Mouse (Mus musculus): Measurements from ENCODE around the gene Clca3a2. TPM values are rescaled to one million over a fixed set of nuclear protein-coding genes. Genes with fewer than 3 reads are reported as not detected.
"Not testable (repeated sequence)": the region's sequence is repeated elsewhere in the genome, so short reads cannot be mapped to it uniquely, and the experiment has no call there.

The Clca3a2 gene
- polyA plus RNA-seq (2012; rRNA removed), result 0.32 TPM in 1 of 2 replicates, not detected in the other

DNA sequence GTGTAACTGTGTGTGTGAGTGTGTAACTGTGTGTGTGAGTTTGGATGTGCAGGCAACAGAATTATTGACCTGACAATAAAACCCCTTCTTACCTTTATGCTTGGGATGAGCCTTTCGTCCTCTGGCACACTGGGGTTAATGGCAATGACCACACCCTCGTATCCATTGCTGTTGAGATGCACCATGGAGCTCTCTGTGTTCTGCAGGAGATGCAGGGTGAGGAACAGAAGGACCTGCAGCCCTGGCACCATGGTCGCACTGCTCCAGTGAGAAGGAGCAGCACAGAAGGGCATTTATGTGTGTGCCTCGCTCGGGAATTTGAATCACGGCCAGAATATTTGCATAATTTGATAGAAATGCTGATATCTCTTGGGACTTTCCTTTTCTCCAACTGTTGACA is at the start of gene Clca3a2:
Clca3a2 (minus strand) TSS at position 276 of the 400 bp plus-strand sequence.
- not testable (repeated sequence) for H3K4me3 ChIP-seq (replicated peaks; ENCODE audit: extremely low read depth, low read depth, low read length); H3K4me1 ChIP-seq (ENCODE audit: control insufficient read depth, insufficient read depth, low read length); DNase-seq
- WGBS, result 61% methylated on average over 6 of the region's 6 CpGs

DNA sequence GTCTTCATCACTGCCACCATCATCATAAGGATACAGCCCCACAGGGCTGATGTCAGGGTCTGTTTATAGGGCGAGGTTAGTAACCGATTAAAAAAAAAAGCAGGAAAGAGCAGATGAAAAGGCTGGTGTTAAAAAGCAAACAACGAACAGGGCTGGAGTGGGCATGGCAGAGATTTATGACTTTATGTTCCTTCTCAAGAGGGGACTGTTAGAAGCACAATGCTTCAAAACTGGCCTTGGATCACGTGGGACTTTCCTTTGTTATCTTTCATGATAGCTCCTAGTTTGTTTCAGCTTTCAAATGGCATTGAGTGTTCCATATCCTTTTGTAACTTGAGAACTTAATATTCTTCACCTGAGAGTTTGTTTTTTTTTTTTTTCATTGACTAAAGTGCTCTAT is 30.3 kb upstream of the Clca3a2 start:
- TF ChIP-seq POLR2A (IDR thresholded peaks at IDR 0.05; ENCODE audit: borderline replicate concordance, extremely low read depth, low read depth, low read length), result no peak
- no peak for TF ChIP-seq CTCF (IDR thresholded peaks at IDR 0.05; ENCODE audit: insufficient read depth, low read length)
- no peak for DNase-seq
- 12% methylated on average over 4 of the region's 4 CpGs for WGBS
- Histone ChIP-seq H3K4me1 (ENCODE audit: control insufficient read depth, insufficient read depth, low read length) (no peaks in the 10 kb centered on the region), H3K4me3 (replicated peaks; ENCODE audit: extremely low read depth, low read depth, low read length) (no peak overlapping the region)

DNA sequence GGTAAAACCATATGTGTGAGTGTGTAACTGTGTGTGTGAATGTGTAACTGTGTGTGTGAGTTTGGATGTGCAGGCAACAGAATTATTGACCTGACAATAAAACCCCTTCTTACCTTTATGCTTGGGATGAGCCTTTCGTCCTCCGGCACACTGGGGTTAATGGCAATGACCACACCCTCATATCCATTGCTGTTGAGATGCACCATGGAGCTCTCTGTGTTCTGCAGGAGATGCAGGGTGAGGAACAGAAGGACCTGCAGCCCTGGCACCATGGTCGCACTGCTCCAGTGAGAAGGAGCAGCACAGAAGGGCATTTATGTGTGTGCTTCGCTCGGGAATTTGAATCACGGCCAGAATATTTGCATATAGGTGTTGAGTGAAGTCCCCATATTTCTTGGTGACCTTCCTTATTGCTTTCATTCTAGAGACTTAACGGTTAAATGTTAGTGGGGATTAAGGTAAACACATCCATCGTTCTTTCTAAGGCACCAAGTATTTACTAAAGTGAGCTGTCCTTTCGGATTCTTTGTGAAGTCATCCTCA is 29.8 kb upstream of the Clca3a2 start, which contains the start of gene Clca3b:
Clca3b (minus strand) TSS at position 344 of the 543 bp plus-strand sequence.
- not testable (repeated sequence) for H3K4me1 ChIP-seq (ENCODE audit: control insufficient read depth, insufficient read depth, low read length); DNase-seq; H3K4me3 ChIP-seq (replicated peaks; ENCODE audit: extremely low read depth, low read depth, low read length)
- 59% methylated on average over 9 of the region's 9 CpGs for WGBS

DNA sequence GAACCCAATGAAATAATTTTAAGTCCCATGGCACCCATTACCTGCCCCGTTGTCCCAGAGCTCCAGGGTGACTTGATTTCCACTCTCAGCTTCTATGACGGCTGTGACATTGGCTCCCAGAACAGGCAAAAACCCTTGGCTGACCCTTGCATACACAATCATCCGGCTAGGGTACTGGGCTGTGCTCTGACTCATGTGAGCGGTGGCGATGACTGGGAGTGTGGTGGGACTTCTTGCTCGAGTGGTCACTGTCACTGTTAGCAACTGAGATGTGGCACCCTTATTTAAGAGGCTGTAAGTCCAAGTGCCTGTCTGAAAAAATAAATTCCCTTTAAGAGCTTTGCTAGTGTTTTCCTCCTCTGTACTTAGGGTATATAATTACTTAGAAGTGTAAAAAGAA is 8.0 kb upstream of the Clca3a2 start:
- Histone ChIP-seq H3K4me1 (ENCODE audit: control insufficient read depth, insufficient read depth, low read length) (no peaks in the 10 kb centered on the region), H3K4me3 (replicated peaks; ENCODE audit: extremely low read depth, low read depth, low read length) (no peak overlapping the region)
- DNase-seq, result no peak
- TF ChIP-seq POLR2A (IDR thresholded peaks at IDR 0.05; ENCODE audit: borderline replicate concordance, extremely low read depth, low read depth, low read length) (no peak), CTCF (IDR thresholded peaks at IDR 0.05; ENCODE audit: insufficient read depth, low read length) (no peak)
- 72% methylated on average over 6 of the region's 6 CpGs for WGBS

DNA sequence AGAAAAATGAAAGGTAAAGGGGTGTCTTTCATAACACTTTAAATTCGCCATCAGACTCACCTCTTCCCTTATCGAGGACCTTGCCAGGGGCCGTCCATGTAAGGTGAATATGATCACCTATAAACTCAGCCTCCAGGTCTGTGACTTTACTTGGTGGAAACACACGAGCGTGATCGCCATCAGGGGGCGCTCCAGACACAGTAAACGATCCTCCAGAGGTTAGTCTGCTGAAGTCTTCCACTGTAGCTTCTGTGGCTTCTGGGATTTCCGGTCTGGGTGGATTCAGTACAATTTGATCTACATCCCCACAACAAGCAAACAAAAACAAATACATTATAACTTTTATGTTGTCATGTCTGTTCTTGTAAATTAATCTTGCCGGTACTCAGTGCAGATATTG is 5.9 kb upstream of the Clca3a2 start:
- 6% methylated on average over 10 of the region's 10 CpGs for WGBS
- DNase-seq, result peak; percentile 60
- Histone ChIP-seq H3K4me1 (ENCODE audit: control insufficient read depth, insufficient read depth, low read length) (no peaks in the 10 kb centered on the region), H3K4me3 (replicated peaks; ENCODE audit: extremely low read depth, low read depth, low read length) (no peak overlapping the region)
- TF ChIP-seq POLR2A (IDR thresholded peaks at IDR 0.05; ENCODE audit: borderline replicate concordance, extremely low read depth, low read depth, low read length) (no peak), CTCF (IDR thresholded peaks at IDR 0.05; ENCODE audit: insufficient read depth, low read length) (peak; percentile 71)

DNA sequence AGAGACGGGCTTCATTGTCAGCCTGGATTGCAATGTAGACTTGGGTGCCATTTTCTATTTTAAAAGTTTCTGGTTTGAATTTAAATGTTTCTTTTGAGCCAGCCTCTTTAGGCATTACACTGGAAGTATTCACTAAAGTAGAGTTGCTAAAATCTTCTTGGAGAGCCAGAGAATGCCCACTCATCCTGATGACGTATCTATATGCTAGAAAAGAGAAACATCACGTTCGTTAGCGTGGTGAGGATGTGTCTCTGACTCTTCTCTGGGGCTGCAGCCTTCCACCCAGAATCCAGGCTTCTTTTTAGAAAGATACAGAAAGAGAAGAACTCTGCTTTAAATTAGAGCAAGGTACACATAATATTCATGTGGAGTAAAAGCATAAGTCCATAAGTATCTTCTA is 4.0 kb upstream of the Clca3a2 start:
- 84% methylated on average over 5 of the region's 5 CpGs for WGBS
- DNase-seq, result no peak
- no peaks in the 10 kb centered on the region for H3K4me1 ChIP-seq (ENCODE audit: control insufficient read depth, insufficient read depth, low read length)
- no peak for TF ChIP-seq POLR2A (IDR thresholded peaks at IDR 0.05; ENCODE audit: borderline replicate concordance, extremely low read depth, low read depth, low read length)
- TF ChIP-seq CTCF (IDR thresholded peaks at IDR 0.05; ENCODE audit: insufficient read depth, low read length), result no peak
- no peak overlapping the region for H3K4me3 ChIP-seq (replicated peaks; ENCODE audit: extremely low read depth, low read depth, low read length)

DNA sequence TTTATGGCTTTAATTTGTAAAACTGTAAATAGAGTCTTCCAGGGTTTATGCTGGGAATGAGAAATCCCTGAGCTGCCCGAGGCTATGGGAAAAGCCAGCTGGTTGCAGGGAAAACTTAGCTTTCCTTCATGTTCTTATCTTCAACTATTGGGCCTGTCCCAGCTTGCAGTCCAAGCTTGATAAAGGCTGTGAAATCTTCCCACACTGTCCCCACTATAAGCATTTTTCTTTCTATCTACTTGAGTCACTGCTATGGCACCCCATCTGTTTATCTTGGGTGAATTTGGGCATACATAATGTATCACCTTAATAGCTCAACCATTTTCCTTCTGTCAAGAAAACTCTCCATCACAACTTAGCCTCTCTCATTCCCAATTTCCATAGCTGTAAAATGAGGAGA is 1.3 kb upstream of the Clca3a2 start:
- no peak for DNase-seq
- WGBS, result 34% methylated on average over 1 of the region's 1 CpGs
- Histone ChIP-seq H3K4me1 (ENCODE audit: control insufficient read depth, insufficient read depth, low read length) (no peaks in the 10 kb centered on the region), H3K4me3 (replicated peaks; ENCODE audit: extremely low read depth, low read depth, low read length) (no peak overlapping the region)
- TF ChIP-seq POLR2A (IDR thresholded peaks at IDR 0.05; ENCODE audit: borderline replicate concordance, extremely low read depth, low read depth, low read length), result no peak
- TF ChIP-seq CTCF (IDR thresholded peaks at IDR 0.05; ENCODE audit: insufficient read depth, low read length), result no peak

DNA sequence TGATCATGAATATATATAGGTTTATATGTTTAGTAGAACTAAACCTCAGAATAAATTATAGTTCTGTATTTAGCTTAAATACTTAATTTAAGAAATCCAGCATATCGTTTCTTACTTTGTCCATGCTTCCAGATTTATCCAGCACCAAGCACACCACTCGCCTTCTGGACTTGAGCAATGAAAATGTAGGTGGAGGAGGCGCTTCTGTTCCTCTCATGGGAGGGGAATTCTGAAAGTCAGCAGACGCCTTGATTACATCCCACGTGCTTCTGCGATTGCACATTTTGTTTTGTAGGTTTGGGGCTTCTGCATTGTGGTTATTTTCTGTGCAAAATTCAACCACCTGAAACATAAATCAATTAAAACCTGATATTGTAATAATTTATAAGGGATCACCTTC is 6.0 kb downstream of the Clca3a2 start:
- DNase-seq; H3K4me3 ChIP-seq (replicated peaks; ENCODE audit: extremely low read depth, low read depth, low read length); H3K4me1 ChIP-seq (ENCODE audit: control insufficient read depth, insufficient read depth, low read length): not testable (repeated sequence)
- 90% methylated on average over 6 of the region's 6 CpGs for WGBS

DNA sequence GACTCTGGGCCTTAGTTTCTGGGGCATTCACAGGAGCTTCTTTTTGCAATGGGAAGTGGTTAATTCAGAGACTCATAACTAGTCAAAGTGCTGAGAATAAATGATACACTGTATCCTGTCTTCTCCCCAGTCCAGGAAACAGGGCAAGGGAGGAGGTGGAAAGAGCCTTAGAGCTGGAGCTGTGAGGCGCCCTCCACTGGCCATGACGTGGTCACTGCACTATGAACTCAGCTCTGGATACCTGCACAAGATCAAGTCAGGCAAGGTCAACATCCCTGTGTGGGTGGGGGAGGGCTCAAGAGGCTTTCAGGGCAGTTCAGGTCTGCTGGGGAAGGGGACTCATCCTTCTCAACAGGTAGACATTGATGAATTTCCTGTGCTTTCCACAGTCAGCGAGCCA is 7.5 kb downstream of the Clca3a2 start:
- no peak for DNase-seq
- WGBS, result 40% methylated on average over 3 of the region's 3 CpGs
- H3K4me1 ChIP-seq (ENCODE audit: control insufficient read depth, insufficient read depth, low read length), result no peaks in the 10 kb centered on the region
- no peak overlapping the region for H3K4me3 ChIP-seq (replicated peaks; ENCODE audit: extremely low read depth, low read depth, low read length)
- TF ChIP-seq CTCF (IDR thresholded peaks at IDR 0.05; ENCODE audit: insufficient read depth, low read length) (no peak), POLR2A (IDR thresholded peaks at IDR 0.05; ENCODE audit: borderline replicate concordance, extremely low read depth, low read depth, low read length) (no peak)

DNA sequence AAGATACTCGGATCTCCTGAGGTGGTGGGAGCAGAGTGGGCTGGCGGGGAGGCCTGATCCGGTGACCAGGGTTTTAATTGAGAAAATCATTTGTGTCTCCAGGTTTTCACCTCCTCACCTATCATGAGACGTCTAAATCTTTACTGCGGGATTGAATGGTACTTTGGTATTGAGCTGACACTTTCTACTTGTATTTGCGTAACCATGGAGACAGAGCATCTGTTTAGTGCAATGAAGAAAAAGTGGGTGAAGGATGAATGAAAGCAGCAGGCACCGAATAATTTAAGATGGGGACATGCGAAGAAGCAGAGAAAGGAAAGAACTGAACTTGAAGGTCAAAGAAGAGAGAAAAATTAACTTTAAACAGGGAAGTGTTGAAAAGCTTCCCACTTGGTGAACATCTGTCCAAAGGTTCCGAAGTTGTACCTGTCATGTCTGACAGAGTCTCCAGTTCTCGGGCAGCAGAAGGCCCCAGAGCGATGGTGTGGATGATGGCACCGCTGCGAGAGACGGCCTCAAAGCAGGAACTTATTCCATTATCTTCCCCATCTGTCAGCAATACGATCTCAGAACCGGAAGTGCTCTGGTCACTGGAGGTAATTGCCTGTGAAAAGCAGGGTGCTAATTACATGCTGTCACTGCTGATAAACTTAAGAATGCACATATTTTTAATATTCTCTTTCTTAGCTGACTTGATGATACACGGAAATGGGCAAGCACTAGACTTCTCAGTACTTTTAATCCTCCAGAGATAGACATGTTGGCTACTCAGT is 11.0 kb downstream of the Clca3a2 start:
- DNase-seq, result not testable (repeated sequence)
- 46% methylated on average over 16 of the region's 17 CpGs for WGBS

DNA sequence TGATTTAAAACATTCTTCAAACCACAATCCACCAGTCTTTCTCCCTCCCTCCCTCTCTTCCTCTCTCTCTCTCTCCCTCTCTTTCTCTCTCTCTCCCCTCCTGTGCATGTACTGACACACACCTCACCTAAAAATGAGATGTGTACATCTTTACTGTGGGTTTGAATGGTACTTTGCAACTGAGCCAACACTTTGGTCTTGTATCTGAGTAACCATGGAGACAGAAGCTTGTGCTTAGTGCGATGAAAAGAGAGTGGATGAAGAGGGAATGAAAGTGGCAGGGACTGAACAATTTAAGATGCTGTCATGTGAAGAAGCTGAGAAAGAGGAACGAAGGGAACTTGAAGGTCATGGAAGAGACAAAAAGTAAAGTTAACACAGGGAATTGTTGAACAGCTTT is 12.7 kb downstream of the Clca3a2 start:
- H3K4me3 ChIP-seq (replicated peaks; ENCODE audit: extremely low read depth, low read depth, low read length); H3K4me1 ChIP-seq (ENCODE audit: control insufficient read depth, insufficient read depth, low read length); DNase-seq: not testable (repeated sequence)
- WGBS, result 60% methylated on average over 2 of the region's 2 CpGs

More for the DNA sequence above, 11.0 kb downstream of the Clca3a2 start:
- not testable (repeated sequence) for H3K4me1 ChIP-seq (ENCODE audit: control insufficient read depth, insufficient read depth, low read length); H3K4me3 ChIP-seq (replicated peaks; ENCODE audit: extremely low read depth, low read depth, low read length)

Data from lung, adult 2 months (tissue).